ENCODE assay signal across 9 mouse cellular contexts in genomic region chr16:44331995-44332860, GRCm38 (mm10). TPM values are rescaled to one million over a fixed set of nuclear protein-coding genes. Genes with fewer than 3 reads are reported as not detected.
DNase-seq lines count a peak whose midpoint lies in the region; ATAC-seq lines count a peak whose summit lies in the region.
"Had no signal": no experiment of that assay in that cellular context is flagged by ENCODE, and none has a peak within 500 bp of the region (broad histone marks: within the 10 kb centered on the region; RNA-seq: fewer than 3 reads in every experiment).

No protein-coding gene starts in this region.

- 1% methylated on average over 60 of the region's 60 CpGs for WGBS in embryonic facial prominence, embryonic 10.5 days

- intact Hi-C loops in heart, postnatal 36 days (cut with DNase I), result no loop called here

- H3K4me1 ChIP-seq in embryonic facial prominence, embryonic 10.5 days, result peaks cover 21% of the 10 kb centered on the region

- peaks cover 52% of the 10 kb centered on the region for H3K27me3 ChIP-seq in embryonic facial prominence, embryonic 10.5 days (replicated peaks; ENCODE audit: low read depth, poor library complexity, severe bottlenecking)
- H3K27me3 ChIP-seq in splenic B cell, adult 2 months (ENCODE audit: control insufficient read depth, insufficient read depth, low read length, poor library complexity, severe bottlenecking), result peaks cover 2% of the 10 kb centered on the region; the same call in 1 of the 2 replicates

- peak; percentile 64 for ATAC-seq in megakaryocyte-erythroid progenitor cell, adult 5-6 weeks (replicated peaks; ENCODE audit: low FRiP score, low TSS enrichment, poor library complexity, severe bottlenecking)

- H3K9me3 ChIP-seq in embryonic facial prominence, embryonic 10.5 days, result peaks cover 2% of the 10 kb centered on the region; the same call in 1 of the 2 replicates

- peak overlapping the region; percentile 59 for H3K27ac ChIP-seq in embryonic facial prominence, embryonic 10.5 days (replicated peaks)

- H3K36me3 ChIP-seq in embryonic facial prominence, embryonic 10.5 days (replicated peaks), result no peaks in the 10 kb centered on the region
- no peaks in the 10 kb centered on the region for H3K36me3 ChIP-seq in splenic B cell, adult 2 months (ENCODE audit: control insufficient read depth, insufficient read depth, low read length, poor library complexity, severe bottlenecking)

- peak; percentile 12 to 20 for DNase-seq in gastrocnemius, postnatal 4 days (ENCODE audit: low spot score in 2 of 2)
- no peak for DNase-seq in gastrocnemius, adult 18-20 months (ENCODE audit: low spot score)
- peak; percentile 26 to 29 for DNase-seq in adrenal gland, adult 18-20 months (ENCODE audit: low spot score in 2 of 2)
- peak; percentile 65 for DNase-seq in embryonic facial prominence, embryonic 10.5 days (ENCODE audit: low spot score)
- peak; percentile 14 to 31 for DNase-seq in heart, postnatal 36 days
- peak; percentile 25 for DNase-seq in layer of hippocampus, postnatal 25 days (ENCODE audit: extremely low spot score in 1 of 2, low spot score in 1 of 2)
- DNase-seq in splenic B cell, adult 2 months (ENCODE audit: low read depth, low spot score), result peak; percentile 38

- H3K4me3 ChIP-seq in embryonic facial prominence, embryonic 10.5 days, result peak overlapping the region; percentile 79

RNA-seq across cellular contexts. Expression of gene Sidt1, which starts 0.8 kb away (rescaled TPM):
- under 1 TPM; 0.29 to 0.93 TPM for total RNA-seq in gastrocnemius, postnatal 4 days (2021)
- under 1 TPM; 0.05 to 0.09 TPM for total RNA-seq in gastrocnemius, adult 18-20 months (2021)
- total RNA-seq in adrenal gland, adult 18-20 months (2021), result 1 to 10 TPM; 7.8 to 9.2 TPM
- 0.21 and 0.29 TPM in 2 replicates for polyA plus RNA-seq in embryonic facial prominence, embryonic 10.5 days (2016; fragmentation: Nextera tagmentation; extraction: Ambion mirVana)
- total RNA-seq in heart, postnatal 36 days (2021), result under 1 TPM; 0.38 to 0.56 TPM
- 10 to 100 TPM; 39.6 to 49.7 TPM for total RNA-seq in layer of hippocampus, postnatal 25 days (2021)
- 1.7 and 2.0 TPM in 2 replicates for total RNA-seq in megakaryocyte-erythroid progenitor cell, adult 5-6 weeks (2014; fragmentation: Nextera tagmentation)
- not detected in 2 replicates for total RNA-seq in megakaryocyte-erythroid progenitor cell, adult 5-6 weeks (2017)
- polyA plus RNA-seq: C2C12 had no signal

RNA-seq across cellular contexts. Expression of gene Spice1, which starts 14.7 kb away (rescaled TPM):
- total RNA-seq in gastrocnemius, postnatal 4 days (2021), result 10 to 100 TPM; 12.7 TPM
- total RNA-seq in gastrocnemius, adult 18-20 months (2021), result 1 to 10 TPM; 6.8 to 7.0 TPM
- total RNA-seq in adrenal gland, adult 18-20 months (2021), result 10 to 100 TPM; 17.7 to 21.0 TPM
- 33.9 and 34.5 TPM in 2 replicates for polyA plus RNA-seq in embryonic facial prominence, embryonic 10.5 days (2016; fragmentation: Nextera tagmentation; extraction: Ambion mirVana)
- 10 to 100 TPM in 1 of 2 experiments, 1 to 10 TPM in 1; 8.6 to 11.1 TPM for total RNA-seq in heart, postnatal 36 days (2021)
- 10 to 100 TPM; 15.7 to 19.1 TPM for total RNA-seq in layer of hippocampus, postnatal 25 days (2021)
- total RNA-seq in megakaryocyte-erythroid progenitor cell, adult 5-6 weeks (2014; fragmentation: Nextera tagmentation), result 20.4 and 27.5 TPM in 2 replicates
- 26.9 and 27.0 TPM in 2 replicates for total RNA-seq in megakaryocyte-erythroid progenitor cell, adult 5-6 weeks (2017)
